Mouse (Mus musculus) layer of hippocampus, postnatal 14 days (tissue): ENCODE results near the gene Gpi1. TPM values are rescaled to one million over a fixed set of nuclear protein-coding genes. Genes with fewer than 3 reads are reported as not detected.
"Not testable (repeated sequence)": the region's sequence is repeated elsewhere in the genome, so short reads cannot be mapped to it uniquely, and the experiment has no call there.

ENCODE experiments used
- DNase-seq, 2 experiments: peaks; one replicate each; pipeline ENCODE4 v3.0.0; 2021 to 2022; ENCODE audit warnings: low spot score in 2 of 2, mixed read lengths in 1 of 2
- total RNA-seq, 2 experiments: library from RNA; stranded (reverse); gene quantifications; 2 replicates each; pipeline ENCODE4 v1.2.3; 2021

Gpi1 gene
- total RNA-seq, 2 experiments from 2014 or later = 842 to 844 TPM

- no peak for DNase-seq
Measured at GRCm38 (mm10) chr7:34195632-34196031, 34.5 kb downstream of the Gpi1 start.

DNA sequence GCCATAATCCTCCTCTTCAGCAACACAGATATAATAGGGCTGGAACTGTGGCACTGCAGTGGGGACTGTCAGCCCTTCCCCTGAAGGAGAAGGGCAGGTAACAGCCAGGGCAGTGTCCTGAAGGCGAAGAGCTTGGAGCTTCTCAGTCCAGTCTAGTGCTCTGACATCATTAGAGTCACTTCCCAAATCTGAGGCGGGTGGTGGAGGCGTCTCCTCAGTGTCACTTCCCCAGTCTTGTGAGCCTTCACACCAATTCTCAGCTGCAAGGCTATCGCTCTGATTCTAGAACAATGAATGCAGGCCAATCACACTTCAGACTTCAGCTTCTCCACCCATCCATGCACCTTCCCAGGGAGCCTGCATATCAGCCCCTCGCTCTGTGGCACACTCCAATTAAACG is 37.3 kb downstream of the Gpi1 start:
- DNase-seq = no peak

DNA sequence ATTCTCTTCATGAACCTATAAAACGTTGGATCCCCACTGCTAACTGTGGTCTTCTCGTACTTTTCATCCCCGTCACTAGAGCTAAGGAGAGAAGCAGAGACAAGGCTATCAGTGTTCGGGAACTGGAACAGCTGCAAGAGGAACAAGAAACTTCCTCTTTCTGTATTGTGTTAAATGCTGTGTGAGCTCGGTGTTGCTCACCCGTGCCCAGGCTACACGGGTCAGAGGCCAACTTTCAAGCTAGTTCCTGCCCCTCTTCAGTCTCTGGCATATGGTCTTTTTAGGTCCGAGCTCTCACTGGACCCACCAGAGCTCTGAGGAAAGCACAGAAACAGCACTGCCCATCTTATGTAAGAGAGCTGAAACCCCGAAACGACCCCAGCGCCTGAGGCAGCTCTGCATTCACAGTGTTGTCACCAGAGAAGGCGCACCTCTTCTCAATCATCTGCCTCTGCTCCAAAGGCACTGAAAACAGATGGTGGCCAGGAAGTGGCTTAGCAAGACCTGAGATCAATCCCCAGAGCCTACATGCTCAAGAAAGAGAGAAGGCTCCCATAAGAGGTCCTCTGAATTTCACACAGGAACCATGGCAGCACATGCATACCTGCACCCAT is 40.7 kb downstream of the Gpi1 start:
- no peak for DNase-seq

DNA sequence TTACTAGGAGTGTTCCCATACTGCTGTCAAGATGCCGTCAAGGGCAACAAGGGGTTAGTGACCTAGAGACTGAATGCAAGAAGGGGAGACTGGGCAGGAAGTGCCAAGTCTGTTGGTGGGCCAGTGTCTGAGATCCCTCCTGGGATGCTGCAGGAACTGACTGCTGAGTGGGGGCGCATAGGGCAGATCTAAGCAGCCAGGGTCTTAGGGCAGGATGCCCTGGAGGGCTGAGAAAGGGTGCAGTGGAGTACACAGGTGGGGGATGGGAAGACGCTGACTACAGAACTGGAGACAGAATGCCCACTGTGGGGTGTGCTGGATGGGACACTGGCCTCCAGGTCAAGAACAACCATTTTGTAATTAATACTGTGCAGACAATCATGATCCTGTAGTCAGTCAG is 46.3 kb downstream of the Gpi1 start:
- DNase-seq = no peak

- DNase-seq = no peak
Measured at GRCm38 (mm10) chr7:34183356-34183755, 46.8 kb downstream of the Gpi1 start.

- DNase-seq = not testable (repeated sequence)
Measured at GRCm38 (mm10) chr7:34176241-34176640, 53.9 kb downstream of the Gpi1 start.

GRCm38 (mm10) chr7:34172251-34172650 is 57.9 kb downstream of the Gpi1 start:
- no peak for DNase-seq

GRCm38 (mm10) chr7:34169454-34169853 is 60.7 kb downstream of the Gpi1 start, which contains the start of gene Uba2:
Uba2 (minus strand) TSS chr7:34169599.
- no peak for DNase-seq

DNA sequence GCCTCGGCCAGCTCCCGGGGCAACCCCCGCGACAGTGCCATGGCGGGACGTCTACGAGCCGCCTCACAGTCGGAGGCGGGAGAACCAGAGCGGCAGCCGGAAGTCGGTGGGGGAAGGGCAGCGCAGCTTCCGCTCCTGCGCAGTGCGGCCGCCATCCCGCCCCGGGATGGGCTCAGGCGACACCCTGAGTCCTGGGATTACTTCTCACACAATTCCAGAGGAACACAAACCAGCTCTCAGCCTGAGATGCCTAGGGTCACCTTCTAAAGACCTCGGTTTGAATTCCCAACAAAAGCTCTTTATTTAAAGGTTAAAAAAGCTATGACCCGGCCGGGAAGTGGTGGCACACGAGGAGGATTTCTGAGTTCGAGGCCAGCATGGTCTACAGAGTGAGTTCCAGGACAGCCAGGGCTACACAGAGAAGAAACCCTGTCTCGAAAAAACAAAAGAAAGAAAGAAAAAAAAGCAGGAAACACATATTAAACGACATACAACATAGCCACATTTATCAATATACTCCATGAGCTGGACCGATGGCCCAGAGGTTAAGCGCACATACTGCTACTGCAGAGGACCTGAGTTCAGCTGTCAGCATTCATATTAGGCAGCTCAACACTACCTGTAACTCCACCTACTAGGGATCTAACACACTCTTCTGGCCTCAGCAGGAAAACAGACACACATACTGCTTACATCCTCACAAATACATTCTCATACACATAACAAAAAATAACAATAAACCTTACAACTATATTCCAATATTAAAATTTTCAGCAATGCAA is 61.5 kb downstream of the Gpi1 start:
- peak; percentile 92 to 93 for DNase-seq

DNA sequence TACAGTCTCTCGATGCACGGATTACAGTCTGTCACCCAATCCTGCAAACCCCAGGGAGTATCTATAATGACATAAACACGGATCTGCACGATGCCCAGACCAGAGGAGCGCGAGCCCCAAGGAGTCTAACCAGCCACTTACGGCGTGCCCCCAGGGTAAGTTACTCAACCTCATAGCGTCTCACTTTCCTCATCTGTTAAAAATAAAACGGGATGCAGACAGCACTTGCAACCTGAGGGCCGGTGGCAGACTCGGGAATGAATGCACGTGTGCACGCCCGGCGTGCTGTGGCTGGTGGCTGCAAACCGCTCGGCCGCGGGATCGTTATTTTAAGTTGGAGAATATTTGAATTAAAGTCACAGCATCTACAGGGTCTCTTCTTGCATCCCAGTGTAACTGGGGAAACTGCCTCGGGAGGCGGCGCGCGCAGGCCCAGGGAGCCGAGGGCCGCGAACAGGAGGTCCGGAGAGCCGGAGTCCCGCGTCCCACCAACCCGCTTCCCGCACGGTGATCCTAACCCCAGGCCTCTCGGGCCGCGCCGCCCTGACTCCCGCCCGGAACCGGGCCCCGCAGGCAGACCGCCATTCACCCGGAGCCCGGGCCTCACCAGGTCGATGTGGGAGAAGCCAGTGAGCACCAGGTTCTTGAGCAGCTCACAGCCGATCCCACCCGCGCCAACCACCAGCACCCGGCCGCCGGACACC is 62.2 kb downstream of the Gpi1 start:
- DNase-seq = peak in 1 of 2 experiments; percentile 45

- no peak for DNase-seq
Measured at GRCm38 (mm10) chr7:34166850-34167249, 63.3 kb downstream of the Gpi1 start.

GRCm38 (mm10) chr7:34165999-34166398 is 64.1 kb downstream of the Gpi1 start:
- no peak for DNase-seq

DNA sequence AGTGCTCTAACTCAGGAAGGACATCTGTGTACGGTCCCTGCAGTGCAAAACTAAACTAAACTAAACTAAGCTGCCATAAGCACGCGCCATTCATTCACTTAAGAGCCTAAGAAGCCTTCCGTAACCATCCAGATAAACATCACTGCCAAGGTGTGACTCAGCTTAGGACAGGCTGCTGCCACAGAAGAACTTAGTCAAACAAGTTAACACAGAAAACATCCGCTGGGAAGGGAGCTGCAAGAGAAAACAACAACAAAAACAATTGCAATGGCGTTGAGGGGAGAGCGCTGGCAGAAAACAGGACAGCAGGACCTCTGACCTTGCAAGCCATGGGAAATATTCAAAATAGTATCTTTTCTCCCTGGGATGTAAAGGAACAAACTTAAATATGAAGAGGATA is 65.5 kb downstream of the Gpi1 start:
- no peak for DNase-seq

- DNase-seq = no peak
Measured at GRCm38 (mm10) chr7:34159167-34159566, 71.0 kb downstream of the Gpi1 start.

DNA sequence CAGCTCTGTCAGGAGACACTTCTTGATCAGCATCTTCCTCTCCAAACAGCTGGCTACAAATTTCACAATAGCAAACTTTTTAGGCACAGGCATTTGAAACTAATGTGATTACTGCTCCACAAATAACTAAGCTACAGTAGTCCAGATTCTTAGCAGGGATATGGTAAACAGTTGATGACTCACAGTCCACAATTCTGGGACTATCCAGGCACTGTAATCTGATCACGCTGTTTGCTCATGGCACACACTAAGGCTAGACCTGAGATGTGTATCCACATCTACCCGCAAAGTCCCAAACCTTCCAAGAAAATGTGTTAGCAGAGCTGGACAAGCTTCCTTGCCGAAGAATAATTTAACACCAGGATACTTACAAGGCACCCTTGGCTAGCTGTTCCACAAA is 72.1 kb downstream of the Gpi1 start:
- no peak for DNase-seq

Other genes starting within 250 kb of the Gpi1 start
- not detected for gene Scgb2b27, start 216.4 kb downstream of the Gpi1 start, total RNA-seq
- gene Scgb1b27, start 208.9 kb downstream of the Gpi1 start, total RNA-seq = not detected
- gene Scgb1b30, start 134.9 kb downstream of the Gpi1 start, total RNA-seq = not detected
- gene Wtip, start 97.1 kb downstream of the Gpi1 start, total RNA-seq = 10 to 100 TPM; 13.1 to 14.1 TPM
- gene Uba2, start 60.7 kb downstream of the Gpi1 start, total RNA-seq = 10 to 100 TPM; 82.5 to 82.9 TPM
- gene Pdcd2l, start 33.7 kb downstream of the Gpi1 start, total RNA-seq = 10 to 100 TPM; 20.6 to 24.7 TPM
- not detected for gene Gm6096, start 20.7 kb upstream of the Gpi1 start, total RNA-seq
- 10 to 100 TPM; 44.7 to 50.9 TPM for gene 4931406P16Rik, start 83.2 kb upstream of the Gpi1 start, total RNA-seq
- gene Lsm14a, start 163.0 kb upstream of the Gpi1 start, total RNA-seq = 10 to 100 TPM; 71.2 to 77.8 TPM